Mouse (Mus musculus): ENCODE measurements at regions not wholly inside any gene's neighbourhood (a gene's known extent, or its start where the extent isn't known, plus 50 kb on each side); places are given as distances from the start of the nearest gene placed in this dataset.

DNA sequence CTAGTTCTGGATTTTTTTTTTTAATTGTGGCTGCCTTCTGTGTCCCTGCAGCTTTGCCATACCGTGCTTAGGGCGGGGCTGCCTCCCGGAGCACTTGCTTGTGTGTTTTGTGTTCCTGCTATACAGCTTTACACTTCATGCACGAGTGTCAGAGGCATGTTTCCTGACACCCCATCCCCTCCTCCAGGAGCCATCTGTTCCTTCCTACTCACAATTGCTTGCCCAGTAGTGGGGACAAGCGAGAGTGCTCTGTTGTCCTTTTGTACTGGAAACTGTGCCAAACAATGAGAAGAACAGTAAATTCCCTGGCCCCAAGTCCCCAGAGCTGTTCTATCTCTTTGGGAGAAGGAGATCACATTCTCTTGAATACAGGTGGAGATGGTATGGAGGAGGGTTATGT, 53.5 kb downstream of the Csf2 start:
- no peak for DNase-seq (ENCODE audit: low spot score)

DNA sequence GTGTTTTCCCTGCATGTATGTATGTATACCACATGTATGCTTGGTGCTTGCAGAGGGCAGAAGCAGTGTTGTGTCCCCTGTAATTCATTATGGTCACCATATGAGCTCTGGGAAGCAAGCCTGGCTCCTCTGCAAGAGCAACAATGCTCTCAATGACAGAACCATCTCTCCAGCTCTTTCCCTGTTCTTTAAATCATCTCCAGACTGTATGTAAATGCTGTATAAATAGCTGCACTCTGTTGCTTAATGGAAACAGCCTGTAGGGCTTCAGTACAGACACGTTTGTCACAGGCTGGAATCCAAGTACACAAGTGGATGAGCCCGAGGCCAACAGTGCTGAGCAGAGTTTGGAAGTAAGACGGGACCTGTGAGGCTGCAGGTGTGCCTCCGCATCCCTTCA, 54.7 kb downstream of the Csf2 start:
- H3K4me3 ChIP-seq = no peak overlapping the region
- no peak overlapping the region for H3K27ac ChIP-seq
- DNase-seq (ENCODE audit: low spot score) = no peak
- H3K36me3 ChIP-seq = no peaks in the 10 kb centered on the region
- no peaks in the 10 kb centered on the region for H3K27me3 ChIP-seq (ENCODE audit: insufficient read depth, poor library complexity, severe bottlenecking)
- peaks cover 3% of the 10 kb centered on the region; the same call in 1 of the 2 replicates for H3K4me1 ChIP-seq (replicated peaks)
- 77% methylated on average over 4 of the region's 4 CpGs for WGBS
- 0 out of 2 replicates have a peak, but pooled peaks cover 7% of the 10 kb centered on the region for H3K9me3 ChIP-seq

More for the DNA sequence above, 53.5 kb downstream of the Csf2 start:
- H3K4me3 ChIP-seq = no peak overlapping the region
- 60% methylated on average over 5 of the region's 5 CpGs for WGBS
- H3K27ac ChIP-seq = peak overlapping the region; percentile 13; the same call in 1 of the 2 replicates
- H3K36me3 ChIP-seq = no peaks in the 10 kb centered on the region
- peaks cover 3% of the 10 kb centered on the region; the same call in 1 of the 2 replicates for H3K4me1 ChIP-seq (replicated peaks)
- no peaks in the 10 kb centered on the region for H3K27me3 ChIP-seq (ENCODE audit: insufficient read depth, poor library complexity, severe bottlenecking)
- H3K9me3 ChIP-seq = 0 out of 2 replicates have a peak, but pooled peaks cover 3% of the 10 kb centered on the region

DNA sequence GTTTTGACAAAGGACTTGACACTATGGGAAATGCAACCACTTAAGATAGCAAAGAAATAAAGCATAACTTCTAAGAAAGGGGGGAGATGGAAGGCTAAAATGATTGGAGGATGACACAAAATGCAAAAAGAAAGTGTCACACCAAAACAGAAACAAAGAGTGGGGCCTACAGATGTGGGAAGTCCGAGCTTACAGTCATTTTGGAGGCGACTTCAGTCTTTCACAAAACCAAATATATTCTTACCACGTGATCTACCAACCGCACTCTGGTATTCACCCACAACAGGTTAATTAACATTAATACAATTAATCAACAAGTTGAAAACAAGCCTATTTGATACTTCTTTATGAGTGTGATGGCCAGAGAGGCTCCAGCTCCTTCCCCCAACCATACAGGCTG, 57.2 kb downstream of the Csf2 start:
- H3K4me3 ChIP-seq = no peak overlapping the region
- H3K9me3 ChIP-seq = 0 out of 2 replicates have a peak, but pooled peaks cover 7% of the 10 kb centered on the region
- DNase-seq (ENCODE audit: low spot score) = no peak
- no peaks in the 10 kb centered on the region for H3K27me3 ChIP-seq (ENCODE audit: insufficient read depth, poor library complexity, severe bottlenecking)
- no peak overlapping the region for H3K27ac ChIP-seq
- peaks cover 9% of the 10 kb centered on the region; the same call in 1 of the 2 replicates for H3K4me1 ChIP-seq (replicated peaks)
- WGBS = 92% methylated on average over 4 of the region's 4 CpGs
- no peaks in the 10 kb centered on the region for H3K36me3 ChIP-seq

DNA sequence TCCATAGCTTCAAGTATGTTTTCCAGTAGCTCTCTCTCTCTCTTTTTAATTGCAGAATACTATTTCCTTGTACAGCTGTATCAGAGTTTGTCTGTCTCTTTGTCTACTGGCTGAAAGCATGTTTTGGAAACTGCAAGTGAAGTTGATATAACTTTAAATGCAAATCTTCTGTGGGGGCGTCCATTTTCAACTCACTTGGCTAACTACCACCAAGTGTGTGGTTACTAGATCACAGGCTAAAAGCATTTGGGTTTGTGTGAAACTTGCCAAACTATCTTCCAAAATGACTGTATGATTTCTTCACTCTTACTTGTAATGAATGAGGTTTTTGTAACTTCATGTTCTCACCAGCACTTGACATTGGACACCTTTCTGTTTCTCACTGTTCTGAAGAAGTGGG, 61.6 kb downstream of the Csf2 start:
- H3K4me3 ChIP-seq = no peak overlapping the region
- H3K9me3 ChIP-seq = 0 out of 2 replicates have a peak, but pooled peaks cover 7% of the 10 kb centered on the region
- H3K36me3 ChIP-seq = no peaks in the 10 kb centered on the region
- 85% methylated on average over 1 of the region's 1 CpGs for WGBS
- no peak for DNase-seq (ENCODE audit: low spot score)
- no peak overlapping the region for H3K27ac ChIP-seq
- 0 out of 2 replicates have a peak, but pooled peaks cover 6% of the 10 kb centered on the region for H3K4me1 ChIP-seq (replicated peaks)
- H3K27me3 ChIP-seq (ENCODE audit: insufficient read depth, poor library complexity, severe bottlenecking) = no peaks in the 10 kb centered on the region

DNA sequence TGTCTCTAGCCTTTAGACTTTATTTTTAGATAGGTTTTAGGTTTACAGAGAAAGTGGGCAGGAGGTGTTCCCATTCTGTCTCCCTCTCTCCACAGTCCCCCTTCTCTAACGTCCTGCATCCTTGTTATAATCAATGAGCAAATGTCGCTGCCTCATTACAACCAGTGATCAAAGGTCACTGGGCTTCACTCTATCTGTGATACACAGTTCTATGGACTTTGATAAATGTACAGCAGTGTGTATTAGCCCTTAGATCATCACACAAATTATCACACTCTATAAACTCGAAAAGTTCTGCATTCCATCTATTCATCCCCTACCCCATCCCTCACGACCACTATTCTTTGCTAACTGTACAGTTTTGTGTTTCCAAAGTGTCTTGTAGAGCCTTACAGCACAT, 62.1 kb downstream of the Csf2 start:
- Histone ChIP-seq H3K9me3 (0 out of 2 replicates have a peak, but pooled peaks cover 7% of the 10 kb centered on the region), H3K27ac (no peak overlapping the region), H3K27me3 (ENCODE audit: insufficient read depth, poor library complexity, severe bottlenecking) (no peaks in the 10 kb centered on the region), H3K4me1 (replicated peaks) (0 out of 2 replicates have a peak, but pooled peaks cover 6% of the 10 kb centered on the region), H3K36me3 (no peaks in the 10 kb centered on the region), H3K4me3 (no peak overlapping the region)
- 82% methylated on average over 4 of the region's 4 CpGs for WGBS
- no peak for DNase-seq (ENCODE audit: low spot score)

DNA sequence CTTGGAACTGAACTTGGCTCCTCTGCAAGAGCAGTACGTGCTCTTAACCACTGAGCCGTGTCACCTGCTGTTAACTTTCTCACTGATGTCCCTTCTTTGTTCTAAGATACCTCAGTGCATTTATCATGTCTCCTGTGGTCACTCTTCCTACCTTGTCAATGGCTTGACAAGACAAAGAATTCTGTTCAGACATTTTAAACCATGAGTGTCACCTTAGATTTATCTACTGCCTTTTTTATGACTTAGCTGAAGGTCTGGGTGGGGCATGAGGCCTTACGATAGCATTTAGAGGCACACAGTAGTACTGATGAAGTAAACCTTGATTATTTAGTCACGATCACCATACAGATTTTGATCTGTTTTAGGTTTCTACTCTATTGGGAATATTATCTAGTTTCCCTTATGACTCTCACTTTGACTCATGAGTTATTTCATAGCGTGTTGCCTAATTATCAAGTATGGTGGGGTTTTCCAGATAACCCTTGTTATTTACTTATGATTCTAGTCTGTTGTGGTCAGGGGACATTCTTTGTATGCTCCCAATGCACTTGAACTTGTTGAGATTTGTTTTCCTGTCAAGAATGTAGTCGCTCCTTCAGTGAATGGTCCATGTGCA, 63.6 kb downstream of the Csf2 start:
- Histone ChIP-seq H3K36me3 (no peaks in the 10 kb centered on the region), H3K4me1 (replicated peaks) (0 out of 2 replicates have a peak, but pooled peaks cover 6% of the 10 kb centered on the region), H3K27me3 (ENCODE audit: insufficient read depth, poor library complexity, severe bottlenecking) (no peaks in the 10 kb centered on the region), H3K9me3 (0 out of 2 replicates have a peak, but pooled peaks cover 3% of the 10 kb centered on the region), H3K4me3 (no peak overlapping the region), H3K27ac (no peak overlapping the region)
- WGBS = 89% methylated on average over 6 of the region's 6 CpGs
- no peak for DNase-seq (ENCODE audit: low spot score)

DNA sequence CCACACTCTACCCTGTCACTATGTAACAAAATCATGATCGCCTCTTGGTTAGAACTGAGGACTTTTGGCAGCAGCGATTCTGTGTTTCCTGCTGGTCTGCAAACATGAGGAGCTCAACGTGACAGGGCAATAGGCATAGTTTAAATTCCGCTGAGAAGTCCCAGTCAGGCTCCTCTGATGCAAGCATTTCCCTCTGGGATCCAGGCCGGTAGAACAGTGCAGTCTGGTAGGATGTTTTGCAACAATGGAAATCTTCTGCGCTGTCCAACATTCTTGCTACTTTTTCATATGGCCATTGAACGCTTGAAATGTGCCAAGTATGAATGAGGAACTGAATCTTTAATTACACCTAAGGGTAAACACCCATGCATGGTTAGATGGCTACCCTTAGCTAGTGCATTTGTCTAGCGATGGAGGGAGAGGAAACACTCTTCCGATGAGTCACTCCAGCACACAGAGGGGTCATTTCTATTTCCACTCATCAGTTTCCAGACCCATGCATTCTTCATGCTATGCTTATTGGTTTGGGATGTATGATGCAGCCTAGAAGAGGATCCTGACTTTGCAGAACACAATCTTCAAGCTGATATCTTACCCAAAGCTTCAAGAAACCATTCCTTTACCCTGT, 67.7 kb downstream of the Csf2 start:
- WGBS = 79% methylated on average over 9 of the region's 9 CpGs
- no peaks in the 10 kb centered on the region for H3K9me3 ChIP-seq
- H3K36me3 ChIP-seq = no peaks in the 10 kb centered on the region

More for the DNA sequence above, 67.7 kb downstream of the Csf2 start:
- DNase-seq (ENCODE audit: low spot score) = no peak
- no peak overlapping the region for H3K4me3 ChIP-seq
- H3K4me1 ChIP-seq (replicated peaks) = no peaks in the 10 kb centered on the region
- no peak overlapping the region for H3K27ac ChIP-seq
- no peaks in the 10 kb centered on the region for H3K27me3 ChIP-seq (ENCODE audit: insufficient read depth, poor library complexity, severe bottlenecking)

Data from hindbrain, embryonic 10.5 days (tissue).